Mouse (Mus musculus): ENCODE measurements at regions not wholly inside any gene's neighbourhood (a gene's known extent, or its start where the extent isn't known, plus 50 kb on each side); places are given as distances from the start of the nearest gene placed in this dataset.

DNA sequence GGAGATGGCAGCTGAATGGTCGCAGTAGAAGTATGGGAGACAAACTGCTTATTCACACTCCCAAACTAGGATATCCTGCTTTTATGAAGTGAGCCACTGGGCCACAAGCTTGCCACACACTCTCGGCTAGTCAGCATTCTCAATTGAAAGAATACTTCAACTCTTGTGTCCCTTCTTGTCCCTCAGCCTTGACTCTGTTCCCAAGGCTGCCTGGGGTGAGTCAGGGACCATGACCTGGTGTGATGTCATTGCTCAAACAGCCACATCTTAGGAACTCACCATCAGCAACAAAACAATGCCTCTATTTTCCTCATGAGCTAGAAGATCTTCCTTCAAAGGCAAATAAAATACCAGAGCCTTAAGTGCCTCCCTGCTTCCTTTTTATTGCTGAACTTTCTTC, 224.6 kb downstream of the Klf6 start:
- 76% methylated on average over 2 of the region's 2 CpGs for WGBS
- Histone ChIP-seq H3K4me3 (replicated peaks; ENCODE audit: low read length) (no peak overlapping the region), H3K27ac (ENCODE audit: low read length) (no peak overlapping the region), H3K36me3 (ENCODE audit: control insufficient read depth, insufficient read depth) (no peaks in the 10 kb centered on the region), H3K4me2 (ENCODE audit: low read length) (no peak overlapping the region), H3K27me3 (replicated peaks; ENCODE audit: control insufficient read depth, insufficient read depth, low read length) (no peaks in the 10 kb centered on the region), H3K9ac (replicated peaks; ENCODE audit: low read depth, low read length) (no peak overlapping the region), H3K9me3 (ENCODE audit: control insufficient read depth, low read length) (no peaks in the 10 kb centered on the region), H3K4me1 (replicated peaks; ENCODE audit: control insufficient read depth, insufficient read depth, low read length) (no peaks in the 10 kb centered on the region)
- no peak for ATAC-seq

DNA sequence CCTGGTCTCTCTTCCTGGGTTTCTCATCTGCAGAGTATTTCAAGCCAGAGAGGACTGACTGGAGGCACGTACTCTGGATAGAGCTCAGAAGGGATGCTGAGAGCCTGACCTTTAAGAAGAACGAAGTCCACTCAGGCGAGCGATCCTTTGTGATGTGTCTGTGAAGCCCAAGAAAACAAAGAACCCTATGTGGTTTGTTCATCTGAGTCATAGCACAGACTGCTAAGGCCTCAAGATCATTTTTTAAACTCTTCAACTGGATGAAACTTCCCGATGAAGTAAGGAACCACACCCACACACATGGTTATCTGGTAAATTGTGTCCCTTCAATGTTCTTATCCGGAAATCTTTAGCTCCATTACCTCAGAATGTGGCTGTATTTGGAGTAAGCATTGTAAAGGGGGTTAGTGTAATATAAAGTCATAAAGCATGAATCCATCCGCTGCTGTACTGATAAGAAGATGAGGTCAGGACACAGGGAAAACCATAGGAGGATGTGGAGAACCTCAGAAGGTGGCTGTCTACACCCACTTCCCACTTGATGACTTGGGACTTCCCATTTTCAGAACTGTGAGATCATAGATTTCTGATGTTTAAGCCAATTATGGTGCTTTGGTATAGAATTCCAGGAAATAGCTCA, 247.9 kb downstream of the Klf6 start:
- no peaks in the 10 kb centered on the region for H3K36me3 ChIP-seq (ENCODE audit: control insufficient read depth, insufficient read depth)
- H3K4me1 ChIP-seq (replicated peaks; ENCODE audit: control insufficient read depth, insufficient read depth, low read length) = no peaks in the 10 kb centered on the region
- H3K27ac ChIP-seq (ENCODE audit: low read length) = no peak overlapping the region
- H3K4me2 ChIP-seq (ENCODE audit: low read length) = no peak overlapping the region
- no peaks in the 10 kb centered on the region for H3K9me3 ChIP-seq (ENCODE audit: control insufficient read depth, low read length)
- ATAC-seq = no peak
- no peaks in the 10 kb centered on the region for H3K27me3 ChIP-seq (replicated peaks; ENCODE audit: control insufficient read depth, insufficient read depth, low read length)
- WGBS = 91% methylated on average over 7 of the region's 7 CpGs
- no peak overlapping the region for H3K9ac ChIP-seq (replicated peaks; ENCODE audit: low read depth, low read length)
- no peak overlapping the region for H3K4me3 ChIP-seq (replicated peaks; ENCODE audit: low read length)

- no peak overlapping the region for H3K27ac ChIP-seq (ENCODE audit: low read length)
- no peak overlapping the region for H3K4me2 ChIP-seq (ENCODE audit: low read length)
- H3K9me3 ChIP-seq (ENCODE audit: control insufficient read depth, low read length) = no peaks in the 10 kb centered on the region
- H3K4me1 ChIP-seq (replicated peaks; ENCODE audit: control insufficient read depth, insufficient read depth, low read length) = no peaks in the 10 kb centered on the region
- WGBS = 94% methylated on average over 1 of the region's 1 CpGs
- H3K4me3 ChIP-seq (replicated peaks; ENCODE audit: low read length) = no peak overlapping the region
- no peak overlapping the region for H3K9ac ChIP-seq (replicated peaks; ENCODE audit: low read depth, low read length)
- no peak for ATAC-seq
- no peaks in the 10 kb centered on the region for H3K27me3 ChIP-seq (replicated peaks; ENCODE audit: control insufficient read depth, insufficient read depth, low read length)
- no peaks in the 10 kb centered on the region for H3K36me3 ChIP-seq (ENCODE audit: control insufficient read depth, insufficient read depth)
Observed at GRCm38 (mm10) chr13:6119703-6120102, 258.4 kb downstream of the Klf6 start.

DNA sequence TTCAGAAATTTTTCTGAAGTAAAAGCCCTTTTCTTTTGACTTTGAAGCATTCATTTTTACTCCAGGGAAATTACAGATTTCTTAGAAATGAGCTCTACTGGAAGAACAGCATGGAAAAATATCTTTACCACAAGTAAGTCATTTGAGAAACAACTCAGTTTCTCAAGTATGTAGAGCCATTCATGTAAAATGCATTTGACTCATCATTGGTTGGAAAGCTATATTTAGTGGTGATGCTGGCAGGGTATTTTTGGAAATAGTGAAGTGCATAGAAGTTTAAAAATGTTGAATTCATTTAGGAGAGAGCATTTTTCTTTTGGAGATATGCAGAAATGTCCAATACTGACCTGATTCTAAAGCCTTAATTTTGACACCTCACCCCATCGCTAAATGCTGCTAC, 266.0 kb downstream of the Klf6 start:
- Histone ChIP-seq H3K4me1 (replicated peaks; ENCODE audit: control insufficient read depth, insufficient read depth, low read length) (no peaks in the 10 kb centered on the region), H3K9ac (replicated peaks; ENCODE audit: low read depth, low read length) (no peak overlapping the region), H3K9me3 (ENCODE audit: control insufficient read depth, low read length) (no peaks in the 10 kb centered on the region), H3K27ac (ENCODE audit: low read length) (no peak overlapping the region), H3K4me2 (ENCODE audit: low read length) (no peak overlapping the region), H3K4me3 (replicated peaks; ENCODE audit: low read length) (no peak overlapping the region), H3K36me3 (ENCODE audit: control insufficient read depth, insufficient read depth) (no peaks in the 10 kb centered on the region), H3K27me3 (replicated peaks; ENCODE audit: control insufficient read depth, insufficient read depth, low read length) (no peaks in the 10 kb centered on the region)
- 100% methylated on average over 1 of the region's 1 CpGs for WGBS
- no peak for ATAC-seq

DNA sequence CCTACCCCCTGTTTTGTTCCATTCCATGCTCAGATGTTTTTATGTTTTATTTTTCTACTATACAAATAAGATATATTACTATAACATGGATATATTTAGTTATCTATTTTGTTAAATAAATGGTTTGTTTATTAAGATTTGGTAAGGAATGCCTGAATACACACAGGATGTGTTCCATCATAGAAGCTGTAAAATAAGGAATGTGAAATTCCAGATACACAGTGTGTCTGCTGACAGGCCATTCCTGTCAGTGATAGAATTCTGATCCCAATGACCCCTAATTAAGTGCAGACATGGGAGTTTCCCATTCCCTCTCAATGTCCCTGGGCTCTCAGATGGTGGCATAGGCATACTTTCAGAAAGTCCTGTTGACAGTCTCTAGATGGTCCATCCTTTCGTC, 267.6 kb downstream of the Klf6 start:
- WGBS = 77% methylated on average over 1 of the region's 1 CpGs

DNA sequence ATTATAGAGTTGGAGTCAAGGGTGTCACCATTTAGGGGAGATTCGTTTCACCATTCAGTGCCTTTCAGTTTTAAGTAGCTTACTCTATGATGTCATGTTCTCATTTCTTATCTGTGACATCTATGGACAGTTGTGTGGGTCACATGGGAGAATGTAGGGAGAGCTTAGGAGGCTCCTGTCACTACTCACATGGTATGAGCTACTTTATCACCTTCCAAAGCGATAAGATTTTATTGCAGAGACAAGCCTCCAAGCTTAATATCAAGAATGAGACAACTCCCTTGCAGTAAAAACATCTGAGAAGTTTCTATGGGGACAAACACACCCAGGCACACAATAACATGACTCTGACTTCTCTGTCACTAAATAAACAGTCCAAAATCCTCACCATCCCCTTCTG, 270.1 kb downstream of the Klf6 start:
- H3K9ac ChIP-seq (replicated peaks; ENCODE audit: low read depth, low read length) = no peak overlapping the region
- no peaks in the 10 kb centered on the region for H3K4me1 ChIP-seq (replicated peaks; ENCODE audit: control insufficient read depth, insufficient read depth, low read length)
- H3K4me2 ChIP-seq (ENCODE audit: low read length) = no peak overlapping the region
- no peaks in the 10 kb centered on the region for H3K36me3 ChIP-seq (ENCODE audit: control insufficient read depth, insufficient read depth)
- H3K27me3 ChIP-seq (replicated peaks; ENCODE audit: control insufficient read depth, insufficient read depth, low read length) = no peaks in the 10 kb centered on the region
- no peak overlapping the region for H3K27ac ChIP-seq (ENCODE audit: low read length)
- H3K4me3 ChIP-seq (replicated peaks; ENCODE audit: low read length) = no peak overlapping the region
- H3K9me3 ChIP-seq (ENCODE audit: control insufficient read depth, low read length) = no peaks in the 10 kb centered on the region
- WGBS = 78% methylated on average over 2 of the region's 2 CpGs
- no peak for ATAC-seq

More for the DNA sequence above, 267.6 kb downstream of the Klf6 start:
- H3K4me2 ChIP-seq (ENCODE audit: low read length) = no peak overlapping the region
- no peaks in the 10 kb centered on the region for H3K27me3 ChIP-seq (replicated peaks; ENCODE audit: control insufficient read depth, insufficient read depth, low read length)
- no peaks in the 10 kb centered on the region for H3K36me3 ChIP-seq (ENCODE audit: control insufficient read depth, insufficient read depth)
- H3K9me3 ChIP-seq (ENCODE audit: control insufficient read depth, low read length) = no peaks in the 10 kb centered on the region
- no peak overlapping the region for H3K27ac ChIP-seq (ENCODE audit: low read length)
- no peak overlapping the region for H3K4me3 ChIP-seq (replicated peaks; ENCODE audit: low read length)
- H3K4me1 ChIP-seq (replicated peaks; ENCODE audit: control insufficient read depth, insufficient read depth, low read length) = no peaks in the 10 kb centered on the region
- no peak for ATAC-seq
- no peak overlapping the region for H3K9ac ChIP-seq (replicated peaks; ENCODE audit: low read depth, low read length)

- WGBS = 3% methylated on average over 4 of the region's 4 CpGs
- no peak for ATAC-seq
- H3K9me3 ChIP-seq (ENCODE audit: control insufficient read depth, low read length) = no peaks in the 10 kb centered on the region
- H3K4me3 ChIP-seq (replicated peaks; ENCODE audit: low read length) = no peak overlapping the region
- no peaks in the 10 kb centered on the region for H3K36me3 ChIP-seq (ENCODE audit: control insufficient read depth, insufficient read depth)
- H3K9ac ChIP-seq (replicated peaks; ENCODE audit: low read depth, low read length) = no peak overlapping the region
- no peaks in the 10 kb centered on the region for H3K4me1 ChIP-seq (replicated peaks; ENCODE audit: control insufficient read depth, insufficient read depth, low read length)
- no peak overlapping the region for H3K4me2 ChIP-seq (ENCODE audit: low read length)
- no peaks in the 10 kb centered on the region for H3K27me3 ChIP-seq (replicated peaks; ENCODE audit: control insufficient read depth, insufficient read depth, low read length)
- no peak overlapping the region for H3K27ac ChIP-seq (ENCODE audit: low read length)
Observed at GRCm38 (mm10) chr13:6137170-6137569, 275.9 kb downstream of the Klf6 start.

- WGBS = 81% methylated on average over 2 of the region's 2 CpGs
Observed at GRCm38 (mm10) chr13:6142771-6143170, 281.5 kb downstream of the Klf6 start.

GRCm38 (mm10) chr13:6153657-6154056, 292.4 kb downstream of the Klf6 start:
- no peak overlapping the region for H3K4me2 ChIP-seq (ENCODE audit: low read length)
- peaks cover 2% of the 10 kb centered on the region for H3K4me1 ChIP-seq (replicated peaks; ENCODE audit: control insufficient read depth, insufficient read depth, low read length)
- no peak overlapping the region for H3K4me3 ChIP-seq (replicated peaks; ENCODE audit: low read length)
- H3K9me3 ChIP-seq (ENCODE audit: control insufficient read depth, low read length) = no peaks in the 10 kb centered on the region
- no peak for ATAC-seq
- H3K27me3 ChIP-seq (replicated peaks; ENCODE audit: control insufficient read depth, insufficient read depth, low read length) = no peaks in the 10 kb centered on the region
- no peaks in the 10 kb centered on the region for H3K36me3 ChIP-seq (ENCODE audit: control insufficient read depth, insufficient read depth)
- no peak overlapping the region for H3K9ac ChIP-seq (replicated peaks; ENCODE audit: low read depth, low read length)
- WGBS = 77% methylated on average over 4 of the region's 4 CpGs
- no peak overlapping the region for H3K27ac ChIP-seq (ENCODE audit: low read length)

More at GRCm38 (mm10) chr13:6142771-6143170, 281.5 kb downstream of the Klf6 start:
- Histone ChIP-seq H3K9ac (replicated peaks; ENCODE audit: low read depth, low read length) (no peak overlapping the region), H3K4me1 (replicated peaks; ENCODE audit: control insufficient read depth, insufficient read depth, low read length) (no peaks in the 10 kb centered on the region), H3K4me3 (replicated peaks; ENCODE audit: low read length) (no peak overlapping the region), H3K27ac (ENCODE audit: low read length) (no peak overlapping the region), H3K4me2 (ENCODE audit: low read length) (no peak overlapping the region), H3K9me3 (ENCODE audit: control insufficient read depth, low read length) (no peaks in the 10 kb centered on the region), H3K27me3 (replicated peaks; ENCODE audit: control insufficient read depth, insufficient read depth, low read length) (no peaks in the 10 kb centered on the region), H3K36me3 (ENCODE audit: control insufficient read depth, insufficient read depth) (no peaks in the 10 kb centered on the region)
- ATAC-seq = no peak

- H3K36me3 ChIP-seq (ENCODE audit: control insufficient read depth, insufficient read depth) = no peaks in the 10 kb centered on the region
- H3K9me3 ChIP-seq (ENCODE audit: control insufficient read depth, low read length) = no peaks in the 10 kb centered on the region
- no peak for ATAC-seq
- H3K4me1 ChIP-seq (replicated peaks; ENCODE audit: control insufficient read depth, insufficient read depth, low read length) = peaks cover 2% of the 10 kb centered on the region
- 59% methylated on average over 4 of the region's 4 CpGs for WGBS
- no peak overlapping the region for H3K27ac ChIP-seq (ENCODE audit: low read length)
- no peak overlapping the region for H3K4me3 ChIP-seq (replicated peaks; ENCODE audit: low read length)
- H3K27me3 ChIP-seq (replicated peaks; ENCODE audit: control insufficient read depth, insufficient read depth, low read length) = no peaks in the 10 kb centered on the region
- H3K4me2 ChIP-seq (ENCODE audit: low read length) = no peak overlapping the region
- no peak overlapping the region for H3K9ac ChIP-seq (replicated peaks; ENCODE audit: low read depth, low read length)
Observed at GRCm38 (mm10) chr13:6156191-6156590, 294.9 kb downstream of the Klf6 start.

Measured in forebrain, embryonic 16.5 days (tissue).